Mouse (Mus musculus): ENCODE measurements around the gene Ankrd13c. TPM values are rescaled to one million over a fixed set of nuclear protein-coding genes. Genes with fewer than 3 reads are reported as not detected.
A peak's percentile ranks its signal among the peaks of the same experiment; 100 is the strongest.

Gene Ankrd13c
- polyA plus RNA-seq, 1 experiment = 29.4 TPM

GRCm38 (mm10) chr3:158035866-158036265, 88.8 kb downstream of the Ankrd13c start:
- DNase-seq (ENCODE audit: low read depth) = no peak
- TF ChIP-seq POLR2A (IDR thresholded peaks at IDR 0.05; ENCODE audit: borderline replicate concordance, extremely low read depth, insufficient read depth, insufficient read length, poor library complexity, severe bottlenecking) = no peak
- no peak for TF ChIP-seq CTCF (IDR thresholded peaks at IDR 0.05; ENCODE audit: borderline replicate concordance, extremely low read depth, insufficient read depth, insufficient read length)

- peak; percentile 99 for DNase-seq (ENCODE audit: low read depth)
- peak; percentile 40; the same call in 1 of the 2 replicates for TF ChIP-seq POLR2A (IDR thresholded peaks at IDR 0.05; ENCODE audit: borderline replicate concordance, extremely low read depth, insufficient read depth, insufficient read length, poor library complexity, severe bottlenecking)
- TF ChIP-seq CTCF (IDR thresholded peaks at IDR 0.05; ENCODE audit: borderline replicate concordance, extremely low read depth, insufficient read depth, insufficient read length) = no peak
Measured at GRCm38 (mm10) chr3:158036329-158036988, 89.4 kb downstream of the Ankrd13c start, which contains the start of the genes Srsf11 and Lrrc40. Srsf11 (minus strand) TSS chr3:158036639. Lrrc40 (plus strand) TSS chr3:158036662.

GRCm38 (mm10) chr3:158038106-158038505, 91.1 kb downstream of the Ankrd13c start:
- DNase-seq (ENCODE audit: low read depth) = no peak
- TF ChIP-seq CTCF (IDR thresholded peaks at IDR 0.05; ENCODE audit: borderline replicate concordance, extremely low read depth, insufficient read depth, insufficient read length) (no peak), POLR2A (IDR thresholded peaks at IDR 0.05; ENCODE audit: borderline replicate concordance, extremely low read depth, insufficient read depth, insufficient read length, poor library complexity, severe bottlenecking) (no peak)

- DNase-seq (ENCODE audit: low read depth) = no peak
- TF ChIP-seq CTCF (IDR thresholded peaks at IDR 0.05; ENCODE audit: borderline replicate concordance, extremely low read depth, insufficient read depth, insufficient read length) (no peak), POLR2A (IDR thresholded peaks at IDR 0.05; ENCODE audit: borderline replicate concordance, extremely low read depth, insufficient read depth, insufficient read length, poor library complexity, severe bottlenecking) (no peak)
Measured at GRCm38 (mm10) chr3:158040755-158041154, 93.7 kb downstream of the Ankrd13c start.

- DNase-seq (ENCODE audit: low read depth) = peak; percentile 10
- no peak for TF ChIP-seq CTCF (IDR thresholded peaks at IDR 0.05; ENCODE audit: borderline replicate concordance, extremely low read depth, insufficient read depth, insufficient read length)
- no peak for TF ChIP-seq POLR2A (IDR thresholded peaks at IDR 0.05; ENCODE audit: borderline replicate concordance, extremely low read depth, insufficient read depth, insufficient read length, poor library complexity, severe bottlenecking)
Measured at GRCm38 (mm10) chr3:158049508-158049907, 102.5 kb downstream of the Ankrd13c start.

Other genes starting within 250 kb of the Ankrd13c start
- 2.7 and 4.3 TPM in 2 replicates for gene Cth, start 22.2 kb upstream of the Ankrd13c start, polyA plus RNA-seq (2012; rRNA removed)
- 476 and 682 TPM in 2 replicates for gene Srsf11, start 89.4 kb downstream of the Ankrd13c start, polyA plus RNA-seq (2012; rRNA removed)
- gene Lrrc40, start 89.4 kb downstream of the Ankrd13c start, polyA plus RNA-seq (2012; rRNA removed) = 31.1 and 32.7 TPM in 2 replicates